Mouse (Mus musculus) forebrain, embryonic 11.5 days (tissue): ENCODE results near the gene Xylt1. TPM values are rescaled to one million over a fixed set of nuclear protein-coding genes. Genes with fewer than 3 reads are reported as not detected.

ENCODE experiments used
- ATAC-seq: fragments of 200-750 bp; cut with Nextera tagmentation; replicated peaks from 2 replicates; pipeline ENCODE4 v1.8.0; 2017; ENCODE audit warnings: moderate TSS enrichment; ENCODE audit not compliant: low FRiP score
- DNase-seq: peaks from one replicate; pipeline ENCODE4 v3.0.0-alpha.2; 2017; ENCODE audit warnings: low spot score
- H3K27ac ChIP-seq: fragments of 300-500 bp; sonication (generic); 2 replicates; pipeline ENCODE4 v1.5.1; 2014; ENCODE audit warnings: low read depth, low read length
- H3K27me3 ChIP-seq: fragments of 300-500 bp; sonication (generic); 2 replicates; pipeline ENCODE4 v1.6.1; 2014; ENCODE audit warnings: mild to moderate bottlenecking, low read length, mixed read lengths; ENCODE audit not compliant: control insufficient read depth, insufficient read depth
- H3K36me3 ChIP-seq: fragments of 300-500 bp; sonication (generic); 2 replicates; pipeline ENCODE4 v1.6.1; 2014; ENCODE audit warnings: mild to moderate bottlenecking, low read length, moderate library complexity, mixed read lengths; ENCODE audit not compliant: control insufficient read depth, insufficient read depth
- H3K4me1 ChIP-seq: fragments of 300-500 bp; sonication (generic); replicated peaks from 2 replicates; pipeline ENCODE4 v1.6.1; 2014; ENCODE audit warnings: low read length, mixed read lengths; ENCODE audit not compliant: control insufficient read depth, insufficient read depth
- H3K4me2 ChIP-seq: fragments of 300-500 bp; sonication (generic); 2 replicates; pipeline ENCODE4 v1.6.1; 2014; ENCODE audit warnings: low read depth, mild to moderate bottlenecking, low read length, moderate library complexity, mixed read lengths; ENCODE audit not compliant: severe bottlenecking
- H3K4me3 ChIP-seq: fragments of 300-500 bp; sonication (generic); 2 replicates; pipeline ENCODE4 v1.5.1; 2014; ENCODE audit warnings: low read depth, low read length
- H3K9ac ChIP-seq: fragments of 300-500 bp; sonication (generic); 2 replicates; pipeline ENCODE4 v1.6.1; 2014; ENCODE audit warnings: low read length
- H3K9me3 ChIP-seq: fragments of 300-500 bp; sonication (generic); 2 replicates; pipeline ENCODE4 v1.6.1; 2016; ENCODE audit warnings: low read length, mixed read lengths; ENCODE audit not compliant: control insufficient read depth
- WGBS: fragments of 180-500 bp; shearing (Covaris S2); extraction: QIAGEN DNeasy Blood & Tissue Kit; methylation state at CpG from one replicate; pipeline ENCODE4 v1.1.7; 2014; 5-methylcytosine and 5-hydroxymethylcytosine counted together
- polyA plus RNA-seq: library from polyadenylated mRNA; unstranded; fragments of >200 nt; fragmentation: Nextera tagmentation; extraction: Ambion mirVana; gene quantifications from 2 replicates; pipeline ENCODE4 v1.2.1, GENCODE M21; 2014

Gene Xylt1
- polyA plus RNA-seq, 1 experiment from 2014 or later, result 4.6 TPM

DNA sequence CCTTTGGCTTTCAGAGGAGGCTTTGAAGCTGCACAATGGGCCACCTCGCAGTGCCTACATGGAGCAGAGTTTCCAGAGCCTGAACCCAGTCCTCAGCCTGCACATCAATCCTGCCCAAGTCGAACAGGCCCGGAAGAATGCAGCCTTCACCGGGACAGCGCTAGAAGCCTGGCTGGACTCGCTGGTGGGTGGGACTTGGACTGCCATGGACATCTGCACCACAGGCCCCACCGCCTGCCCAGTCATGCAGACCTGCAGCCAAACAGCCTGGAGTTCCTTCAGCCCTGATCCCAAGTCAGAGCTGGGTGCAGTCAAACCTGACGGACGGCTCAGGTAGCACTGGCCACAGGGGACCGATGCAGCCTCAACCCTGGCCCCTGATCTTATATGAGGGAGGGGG, 286.5 kb downstream of the Xylt1 start:
- no peak for ATAC-seq

DNA sequence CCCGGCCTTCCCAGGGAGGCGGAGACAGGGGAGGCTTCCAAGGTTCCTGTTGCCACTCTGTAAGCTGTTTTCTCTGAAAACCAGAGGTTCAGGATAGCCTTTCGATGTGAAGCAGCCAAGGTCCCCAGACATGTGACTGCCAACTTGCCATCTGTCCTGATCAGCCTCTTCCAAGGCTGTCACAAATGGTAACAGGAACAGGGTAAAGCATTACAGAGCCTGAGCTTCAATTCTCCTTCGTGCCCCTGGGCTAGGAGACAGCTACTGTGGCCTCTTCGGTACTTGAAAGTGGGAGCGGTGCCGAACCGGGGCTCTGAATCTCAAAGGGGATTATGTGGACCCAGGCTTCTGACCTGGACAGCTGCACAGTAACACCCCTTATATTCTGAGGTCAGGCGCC, 287.4 kb downstream of the Xylt1 start:
- Histone ChIP-seq H3K4me2 (no peak overlapping the region), H3K9me3 (no peaks in the 10 kb centered on the region), H3K4me1 (no peaks in the 10 kb centered on the region), H3K9ac (no peak overlapping the region), H3K27ac (no peak overlapping the region), H3K36me3 (no peaks in the 10 kb centered on the region), H3K27me3 (no peaks in the 10 kb centered on the region), H3K4me3 (no peak overlapping the region)
- ATAC-seq, result no peak
- no peak for DNase-seq
- 87% methylated on average over 9 of the region's 9 CpGs for WGBS

More for the DNA sequence above, 286.5 kb downstream of the Xylt1 start:
- Histone ChIP-seq H3K27me3 (no peaks in the 10 kb centered on the region), H3K4me3 (no peak overlapping the region), H3K9ac (no peak overlapping the region), H3K9me3 (no peaks in the 10 kb centered on the region), H3K4me2 (no peak overlapping the region), H3K4me1 (no peaks in the 10 kb centered on the region), H3K27ac (no peak overlapping the region), H3K36me3 (no peaks in the 10 kb centered on the region)
- DNase-seq, result no peak
- WGBS, result 95% methylated on average over 10 of the region's 10 CpGs

DNA sequence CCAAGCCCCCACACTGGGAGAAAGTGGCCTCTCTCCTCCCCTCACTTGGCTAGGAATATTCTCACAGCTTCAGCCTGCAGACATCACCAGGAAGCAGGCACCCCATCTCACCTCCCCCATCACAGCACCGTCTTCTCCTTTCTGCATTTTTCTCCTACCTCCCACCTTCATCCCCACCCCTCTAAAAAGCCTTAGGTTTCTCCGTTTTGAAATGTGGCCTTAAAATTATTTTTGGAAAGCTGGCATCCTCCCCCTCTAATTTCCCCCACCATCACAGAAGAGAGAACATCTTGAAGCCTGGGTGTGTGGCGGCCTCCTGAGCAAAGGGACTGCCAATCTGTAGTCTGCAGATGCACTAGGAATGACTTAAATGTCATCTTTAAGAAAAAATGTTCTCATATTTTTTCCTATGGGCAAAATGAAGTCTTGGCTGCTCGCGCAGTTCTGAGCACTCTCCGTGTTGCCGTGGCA, 291.4 kb downstream of the Xylt1 start:
- H3K4me2 ChIP-seq, result no peak overlapping the region
- H3K27me3 ChIP-seq, result no peaks in the 10 kb centered on the region
- DNase-seq, result no peak
- no peak overlapping the region for H3K9ac ChIP-seq
- no peak overlapping the region for H3K27ac ChIP-seq
- ATAC-seq, result no peak
- H3K4me3 ChIP-seq, result no peak overlapping the region
- no peaks in the 10 kb centered on the region for H3K4me1 ChIP-seq
- H3K36me3 ChIP-seq, result no peaks in the 10 kb centered on the region
- no peaks in the 10 kb centered on the region for H3K9me3 ChIP-seq
- WGBS, result 91% methylated on average over 7 of the region's 7 CpGs

GRCm38 (mm10) chr7:117686120-117686996, 305.6 kb downstream of the Xylt1 start:
- ATAC-seq (peak; percentile 95), DNase-seq (peak; percentile 84)
- H3K4me2 ChIP-seq, result no peak overlapping the region
- H3K9me3 ChIP-seq, result no peaks in the 10 kb centered on the region
- peaks cover 9% of the 10 kb centered on the region; the same call in 1 of the 2 replicates for H3K4me1 ChIP-seq
- H3K4me3 ChIP-seq, result no peak overlapping the region
- no peaks in the 10 kb centered on the region for H3K27me3 ChIP-seq
- H3K27ac ChIP-seq, result peak overlapping the region; percentile 90
- no peaks in the 10 kb centered on the region for H3K36me3 ChIP-seq
- no peak overlapping the region for H3K9ac ChIP-seq
- WGBS, result 10% methylated on average over 5 of the region's 5 CpGs

DNA sequence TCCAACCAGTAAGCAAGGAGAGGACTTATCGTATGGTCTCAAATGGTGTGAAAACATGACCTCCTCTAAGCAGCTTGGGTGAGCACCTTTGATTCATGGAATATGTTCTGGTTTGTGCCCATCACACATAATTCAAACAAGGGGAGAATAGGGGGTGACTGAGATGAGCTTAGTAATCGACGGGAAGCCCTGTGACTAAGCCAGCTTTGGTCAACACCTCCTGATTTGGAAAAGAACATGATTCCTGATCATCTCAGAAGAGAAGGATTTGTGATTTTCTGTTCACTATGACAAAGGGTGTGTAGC, 306.2 kb downstream of the Xylt1 start:
- H3K36me3 ChIP-seq, result no peaks in the 10 kb centered on the region
- ATAC-seq (no peak), DNase-seq (no peak)
- H3K27me3 ChIP-seq, result no peaks in the 10 kb centered on the region
- H3K9ac ChIP-seq, result no peak overlapping the region
- peak overlapping the region; percentile 90 for H3K27ac ChIP-seq
- 32% methylated on average over 3 of the region's 3 CpGs for WGBS
- H3K9me3 ChIP-seq, result no peaks in the 10 kb centered on the region
- H3K4me3 ChIP-seq, result no peak overlapping the region
- no peak overlapping the region for H3K4me2 ChIP-seq
- peaks cover 9% of the 10 kb centered on the region; the same call in 1 of the 2 replicates for H3K4me1 ChIP-seq

- H3K27ac ChIP-seq, result no peak overlapping the region
- H3K4me2 ChIP-seq, result no peak overlapping the region
- H3K4me3 ChIP-seq, result no peak overlapping the region
- no peaks in the 10 kb centered on the region for H3K36me3 ChIP-seq
- DNase-seq (no peak), ATAC-seq (0 out of 2 replicates have a peak, but pooled peaks have one; percentile 22)
- 84% methylated on average over 4 of the region's 4 CpGs for WGBS
- H3K9ac ChIP-seq, result no peak overlapping the region
- no peaks in the 10 kb centered on the region for H3K9me3 ChIP-seq
- peaks cover 6% of the 10 kb centered on the region for H3K4me1 ChIP-seq
- H3K27me3 ChIP-seq, result no peaks in the 10 kb centered on the region
These were observed 314.8 kb downstream of the Xylt1 start for GRCm38 (mm10) chr7:117695612-117696011.

- Histone ChIP-seq H3K27ac (no peak overlapping the region), H3K4me2 (no peak overlapping the region), H3K4me1 (peaks cover 6% of the 10 kb centered on the region), H3K9me3 (no peaks in the 10 kb centered on the region), H3K9ac (no peak overlapping the region), H3K36me3 (no peaks in the 10 kb centered on the region), H3K27me3 (no peaks in the 10 kb centered on the region), H3K4me3 (no peak overlapping the region)
- WGBS, result 97% methylated on average over 4 of the region's 4 CpGs
- no peak for ATAC-seq
- no peak for DNase-seq
These were observed 316.9 kb downstream of the Xylt1 start for GRCm38 (mm10) chr7:117697681-117698080.

GRCm38 (mm10) chr7:117698551-117699114, 317.9 kb downstream of the Xylt1 start:
- Histone ChIP-seq H3K9me3 (no peaks in the 10 kb centered on the region), H3K36me3 (no peaks in the 10 kb centered on the region), H3K4me1 (peaks cover 6% of the 10 kb centered on the region), H3K27me3 (no peaks in the 10 kb centered on the region), H3K4me2 (no peak overlapping the region), H3K9ac (no peak overlapping the region), H3K27ac (no peak overlapping the region), H3K4me3 (no peak overlapping the region)
- 84% methylated on average over 1 of the region's 1 CpGs for WGBS
- DNase-seq, result no peak
- no peak for ATAC-seq
